9 mouse cellular contexts compared by ENCODE assay signal in genomic region chr11:106770195-106770974, GRCm38 (mm10). TPM values are rescaled to one million over a fixed set of nuclear protein-coding genes. Genes with fewer than 3 reads are reported as not detected.
DNase-seq lines count a peak whose midpoint lies in the region; ATAC-seq and TF ChIP-seq lines count a peak whose summit lies in the region.
"Had no signal": no experiment of that assay in that cellular context is flagged by ENCODE, and none has a peak within 500 bp of the region (broad histone marks: within the 10 kb centered on the region; RNA-seq: fewer than 3 reads in every experiment).

No protein-coding gene starts in this region.

- no peak overlapping the region for H3K27ac ChIP-seq in kidney, adult 2 months (ENCODE audit: insufficient read depth, low read depth, low read length)
- no peak overlapping the region for H3K27ac ChIP-seq in kidney, embryonic 16.5 days (ENCODE audit: low read length)
- H3K27ac ChIP-seq: hindbrain, embryonic 15.5 days had no signal

- WGBS in kidney, adult 2 months, result 97% methylated on average over 9 of the region's 9 CpGs
- WGBS in kidney, embryonic 16.5 days, result 96% methylated on average over 9 of the region's 9 CpGs

- no peak for TF ChIP-seq POLR2A in kidney, adult 2 months (IDR thresholded peaks at IDR 0.05; ENCODE audit: low read depth, low read length)

- no peaks in the 10 kb centered on the region for H3K4me1 ChIP-seq in kidney, adult 2 months (ENCODE audit: control insufficient read depth, insufficient read depth, low read length)
- no peaks in the 10 kb centered on the region for H3K4me1 ChIP-seq in kidney, embryonic 16.5 days (ENCODE audit: insufficient read depth, low read length)
- H3K4me1 ChIP-seq: hindbrain, embryonic 15.5 days had no signal

- no peak for DNase-seq in kidney, adult 2 months
- peak; percentile 74 for DNase-seq in CD4-positive helper T cell, adult 2 months (ENCODE audit: low read depth, low spot score)
- peak; percentile 54 for DNase-seq in R1 (ENCODE audit: low read depth, low spot score)
- no peak for DNase-seq in left cerebral cortex, postnatal 36 days (ENCODE audit: low spot score in 2 of 2)
- no peak for DNase-seq in layer of hippocampus, postnatal 36 days

- intact Hi-C loops in left cerebral cortex, postnatal 36 days (cut with DNase I), result no loop called here

- H3K4me3 ChIP-seq in kidney, adult 2 months (ENCODE audit: insufficient read depth, low read depth, low read length), result no peak overlapping the region
- no peak overlapping the region for H3K4me3 ChIP-seq in kidney, embryonic 16.5 days (ENCODE audit: low read length)
- H3K4me3 ChIP-seq: hindbrain, embryonic 15.5 days had no signal

- H3K27me3 ChIP-seq in kidney, adult 2 months (replicated peaks; ENCODE audit: control insufficient read depth, insufficient read depth, low read length), result no peaks in the 10 kb centered on the region
- H3K27me3 ChIP-seq in kidney, embryonic 16.5 days (ENCODE audit: insufficient read depth, low read length), result no peaks in the 10 kb centered on the region
- H3K27me3 ChIP-seq: hindbrain, embryonic 15.5 days had no signal

- H3K4me2 ChIP-seq in kidney, embryonic 16.5 days (replicated peaks; ENCODE audit: low read depth, low read length), result no peak overlapping the region
- H3K4me2 ChIP-seq: hindbrain, embryonic 15.5 days had no signal

- peak; percentile 46 for TF ChIP-seq CTCF in kidney, adult 2 months (conservative IDR thresholded peaks at IDR 0.05; ENCODE audit: insufficient read depth, insufficient read length, low read depth, low read length)

- no peak for ATAC-seq in kidney, embryonic 16.5 days (ENCODE audit: low FRiP score, low TSS enrichment)
- peak; percentile 80 for ATAC-seq in megakaryocyte, adult 5-6 weeks (ENCODE audit: poor library complexity, severe bottlenecking)
- ATAC-seq in frontal cortex, adult (ENCODE audit: low TSS enrichment), result no peak

- peaks cover 5% of the 10 kb centered on the region; the same call in 1 of the 2 replicates for H3K9me3 ChIP-seq in kidney, embryonic 16.5 days (ENCODE audit: low read length)
- H3K9me3 ChIP-seq: hindbrain, embryonic 15.5 days had no signal

- no peak overlapping the region for H3K9ac ChIP-seq in kidney, embryonic 16.5 days (replicated peaks; ENCODE audit: low read length)
- H3K9ac ChIP-seq: hindbrain, embryonic 15.5 days had no signal

- peaks cover 20% of the 10 kb centered on the region for H3K36me3 ChIP-seq in kidney, adult 2 months (ENCODE audit: control insufficient read depth, insufficient read depth, low read length)
- peaks cover 83% of the 10 kb centered on the region for H3K36me3 ChIP-seq in kidney, embryonic 16.5 days (ENCODE audit: insufficient read depth, low read length)

RNA-seq across cellular contexts. Expression of gene Polg2, which starts 9.0 kb away (rescaled TPM):
- 6.3 and 7.2 TPM in 2 replicates for polyA plus RNA-seq in kidney, adult 2 months (2012; rRNA removed)
- polyA plus RNA-seq in kidney, embryonic 16.5 days (2015; fragmentation: Nextera tagmentation; extraction: Ambion mirVana), result 9.7 and 10.6 TPM in 2 replicates
- total RNA-seq in megakaryocyte, adult 5-6 weeks (2015), result 11.6 and 13.3 TPM in 2 replicates
- 7.8 and 11.1 TPM in 2 replicates for total RNA-seq in megakaryocyte, adult 5-6 weeks (2017)
- total RNA-seq in left cerebral cortex, postnatal 36 days (2021), result 1 to 10 TPM; 3.0 to 3.2 TPM
- 1 to 10 TPM; 4.8 to 5.1 TPM for total RNA-seq in layer of hippocampus, postnatal 36 days (2021)

RNA-seq across cellular contexts. Expression of gene Ddx5, which starts 18.6 kb away (rescaled TPM):
- 253 and 261 TPM in 2 replicates for polyA plus RNA-seq in kidney, adult 2 months (2012; rRNA removed)
- polyA plus RNA-seq in kidney, embryonic 16.5 days (2015; fragmentation: Nextera tagmentation; extraction: Ambion mirVana), result 369 and 372 TPM in 2 replicates
- total RNA-seq in megakaryocyte, adult 5-6 weeks (2015), result 755 and 789 TPM in 2 replicates
- 996 and 1,155 TPM in 2 replicates for total RNA-seq in megakaryocyte, adult 5-6 weeks (2017)
- total RNA-seq in left cerebral cortex, postnatal 36 days (2021), result 100 to 1,000 TPM; 574 to 675 TPM
- total RNA-seq in layer of hippocampus, postnatal 36 days (2021), result 100 to 1,000 TPM; 814 to 831 TPM

RNA-seq across cellular contexts. Expression of gene Cep95, which starts 18.7 kb away (rescaled TPM):
- 2.2 and 3.6 TPM in 2 replicates for polyA plus RNA-seq in kidney, adult 2 months (2012; rRNA removed)
- polyA plus RNA-seq in kidney, embryonic 16.5 days (2015; fragmentation: Nextera tagmentation; extraction: Ambion mirVana), result 21.9 and 24.4 TPM in 2 replicates
- total RNA-seq in megakaryocyte, adult 5-6 weeks (2015), result 15.8 and 16.5 TPM in 2 replicates
- total RNA-seq in megakaryocyte, adult 5-6 weeks (2017), result 12.2 and 18.6 TPM in 2 replicates
- total RNA-seq in left cerebral cortex, postnatal 36 days (2021), result 10 to 100 TPM in 1 of 2 experiments, 1 to 10 TPM in 1; 8.2 to 15.8 TPM
- 10 to 100 TPM; 10.4 to 14.9 TPM for total RNA-seq in layer of hippocampus, postnatal 36 days (2021)

RNA-seq across cellular contexts. Expression of gene Milr1, which starts 19.4 kb away (rescaled TPM):
- 0.27 and 0.66 TPM in 2 replicates for polyA plus RNA-seq in kidney, adult 2 months (2012; rRNA removed)
- 1.1 and 1.2 TPM in 2 replicates for polyA plus RNA-seq in kidney, embryonic 16.5 days (2015; fragmentation: Nextera tagmentation; extraction: Ambion mirVana)
- 195 and 212 TPM in 2 replicates for total RNA-seq in megakaryocyte, adult 5-6 weeks (2015)
- 204 and 237 TPM in 2 replicates for total RNA-seq in megakaryocyte, adult 5-6 weeks (2017)
- total RNA-seq in left cerebral cortex, postnatal 36 days (2021), result under 1 TPM in 1 of 2 experiments, not detected in 1; 0.25 TPM
- not detected for total RNA-seq in layer of hippocampus, postnatal 36 days (2021)

RNA-seq across cellular contexts. Expression of gene Pecam1, which starts 20.0 kb away (rescaled TPM):
- 56.8 and 60.4 TPM in 2 replicates for polyA plus RNA-seq in kidney, adult 2 months (2012; rRNA removed)
- 74.9 and 75.5 TPM in 2 replicates for polyA plus RNA-seq in kidney, embryonic 16.5 days (2015; fragmentation: Nextera tagmentation; extraction: Ambion mirVana)
- total RNA-seq in megakaryocyte, adult 5-6 weeks (2015), result 25.0 and 26.2 TPM in 2 replicates
- total RNA-seq in megakaryocyte, adult 5-6 weeks (2017), result 22.6 and 24.4 TPM in 2 replicates
- 10 to 100 TPM; 16.9 to 18.8 TPM for total RNA-seq in left cerebral cortex, postnatal 36 days (2021)
- 10 to 100 TPM; 15.5 to 18.0 TPM for total RNA-seq in layer of hippocampus, postnatal 36 days (2021)

Comparison
In these comparisons a context has a peak if more than half of its experiments do, and no peak if none do; other contexts are left out.
1. DNase-seq: peak in CD4-positive helper T cell, adult 2 months (single experiment) and R1 (single experiment); none in kidney, adult 2 months (single experiment), left cerebral cortex, postnatal 36 days (0 of 2) and layer of hippocampus, postnatal 36 days (0 of 2).